Mouse (Mus musculus) intestine, postnatal 0 days (tissue): ENCODE results near the gene Defb19. TPM values are rescaled to one million over a fixed set of nuclear protein-coding genes. Genes with fewer than 3 reads are reported as not detected.

Source experiments
- ATAC-seq: fragments of 200-750 bp; cut with Nextera tagmentation; 2 replicates; pipeline ENCODE4 v1.8.0; 2017; ENCODE audit warnings: mild to moderate bottlenecking, moderate TSS enrichment, moderate library complexity
- H3K27ac ChIP-seq: fragments of 300-500 bp; sonication (generic); 2 replicates; pipeline ENCODE4 v1.5.1; 2014; ENCODE audit warnings: mild to moderate bottlenecking, low read depth, low read length, moderate library complexity
- H3K27me3 ChIP-seq: fragments of 300-500 bp; sonication (generic); replicated peaks from 2 replicates; pipeline ENCODE4 v1.6.1; 2014; ENCODE audit warnings: low read length, mixed read lengths; ENCODE audit not compliant: control insufficient read depth, insufficient read depth
- H3K36me3 ChIP-seq: fragments of 300-500 bp; sonication (generic); 2 replicates; pipeline ENCODE4 v1.6.1; 2014; ENCODE audit warnings: mild to moderate bottlenecking, moderate library complexity; ENCODE audit not compliant: control insufficient read depth, insufficient read depth
- H3K4me1 ChIP-seq: fragments of 300-500 bp; sonication (generic); replicated peaks from 2 replicates; pipeline ENCODE4 v1.6.1; 2014; ENCODE audit warnings: antibody characterized with exemption, low read length, mixed read lengths; ENCODE audit not compliant: control insufficient read depth, insufficient read depth
- H3K4me2 ChIP-seq: fragments of 300-500 bp; sonication (generic); replicated peaks from 2 replicates; pipeline ENCODE4 v1.6.1; 2014; ENCODE audit warnings: low read depth, mild to moderate bottlenecking, moderate library complexity
- H3K4me3 ChIP-seq: fragments of 300-500 bp; sonication (generic); 2 replicates; pipeline ENCODE4 v1.5.1; 2014; ENCODE audit warnings: low read depth, low read length
- H3K9ac ChIP-seq: fragments of 300-500 bp; sonication (generic); 2 replicates; pipeline ENCODE4 v1.6.1; 2014; ENCODE audit warnings: mild to moderate bottlenecking, low read depth, low read length
- H3K9me3 ChIP-seq: fragments of 300-500 bp; sonication (generic); 2 replicates; pipeline ENCODE4 v1.6.1; 2016; ENCODE audit warnings: mixed run types; ENCODE audit not compliant: control insufficient read depth
- CTCF ChIP-seq: sonication (generic); IDR thresholded peaks from 2 replicates; pipeline ENCODE4 v1.5.1; 2016; ENCODE audit warnings: low read depth, mild to moderate bottlenecking, control low read depth, antibody characterized with exemption, moderate library complexity
- WGBS: fragments of 180-500 bp; shearing (Covaris S2); extraction: QIAGEN DNeasy Blood & Tissue Kit; methylation state at CpG from one replicate; pipeline ENCODE4 v1.1.7; 2014; 5-methylcytosine and 5-hydroxymethylcytosine counted together
- polyA plus RNA-seq: library from polyadenylated mRNA; unstranded; fragments of >200 nt; fragmentation: Nextera tagmentation; extraction: Ambion mirVana; gene quantifications from 2 replicates; pipeline ENCODE4 v1.2.1, GENCODE M21; 2015

Defb19 gene
- polyA plus RNA-seq, 1 experiment from 2014 or later = 0.35 TPM

DNA sequence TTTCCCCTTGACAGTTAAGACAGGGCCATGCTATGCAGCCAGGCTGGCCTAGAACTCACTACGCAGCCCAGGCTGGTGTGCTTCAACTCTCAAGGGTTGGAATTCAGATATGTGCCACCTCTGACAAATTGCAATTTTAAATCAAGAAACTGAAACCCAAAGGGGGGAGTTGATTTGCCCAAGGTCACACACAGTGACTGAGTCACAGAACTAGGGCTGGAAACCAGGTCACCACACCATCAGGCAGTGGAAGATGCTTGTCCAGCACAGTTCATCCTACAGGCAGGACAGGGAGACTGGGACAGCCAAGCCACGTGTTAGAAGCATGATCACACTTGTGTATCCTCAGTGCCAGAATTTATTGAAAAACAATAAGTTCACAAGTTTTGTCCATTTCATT lies 44.5 kb upstream of the Defb19 start:
- no peaks in the 10 kb centered on the region for H3K36me3 ChIP-seq
- H3K27me3 ChIP-seq = peaks cover 24% of the 10 kb centered on the region
- TF ChIP-seq CTCF = no peak
- ATAC-seq = no peak
- no peak overlapping the region for H3K27ac ChIP-seq
- H3K9me3 ChIP-seq = no peaks in the 10 kb centered on the region
- no peak overlapping the region for H3K9ac ChIP-seq
- no peaks in the 10 kb centered on the region for H3K4me1 ChIP-seq
- no peak overlapping the region for H3K4me3 ChIP-seq
- 82% methylated on average over 2 of the region's 2 CpGs for WGBS
- no peak overlapping the region for H3K4me2 ChIP-seq

DNA sequence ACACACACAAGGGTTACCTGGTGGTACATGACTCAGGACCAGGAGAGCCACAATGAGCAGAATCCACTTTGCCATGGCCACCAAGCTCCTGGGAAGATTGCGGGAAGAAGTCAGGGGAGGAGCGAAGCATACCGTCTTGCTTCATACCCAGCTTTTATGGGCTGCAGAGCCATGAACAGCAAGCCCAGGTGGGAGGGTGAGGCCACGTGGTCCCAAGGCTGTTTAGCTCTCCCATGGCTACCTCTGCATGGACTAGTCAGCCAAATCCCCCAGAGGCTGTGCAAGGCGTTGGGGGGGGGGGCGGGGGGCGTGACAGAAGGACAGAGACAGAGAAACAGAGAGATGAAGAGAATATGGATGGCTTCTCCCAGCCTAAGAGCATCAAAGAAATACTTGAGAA lies 42.8 kb upstream of the Defb19 start, which contains the start of gene Defb25:
Gene Defb25 (minus strand): TSS at position 101 of the 400 bp plus-strand sequence.
- no peak for ATAC-seq
- WGBS = 79% methylated on average over 7 of the region's 7 CpGs
- Histone ChIP-seq H3K4me1 (no peaks in the 10 kb centered on the region), H3K27me3 (peaks cover 22% of the 10 kb centered on the region), H3K4me2 (no peak within 1 kb of the TSS), H3K9ac (no peak within 1 kb of the TSS), H3K4me3 (no peak within 1 kb of the TSS), H3K36me3 (no peaks in the 10 kb centered on the region), H3K27ac (no peak within 1 kb of the TSS), H3K9me3 (no peaks in the 10 kb centered on the region)
- TF ChIP-seq CTCF = no peak

DNA sequence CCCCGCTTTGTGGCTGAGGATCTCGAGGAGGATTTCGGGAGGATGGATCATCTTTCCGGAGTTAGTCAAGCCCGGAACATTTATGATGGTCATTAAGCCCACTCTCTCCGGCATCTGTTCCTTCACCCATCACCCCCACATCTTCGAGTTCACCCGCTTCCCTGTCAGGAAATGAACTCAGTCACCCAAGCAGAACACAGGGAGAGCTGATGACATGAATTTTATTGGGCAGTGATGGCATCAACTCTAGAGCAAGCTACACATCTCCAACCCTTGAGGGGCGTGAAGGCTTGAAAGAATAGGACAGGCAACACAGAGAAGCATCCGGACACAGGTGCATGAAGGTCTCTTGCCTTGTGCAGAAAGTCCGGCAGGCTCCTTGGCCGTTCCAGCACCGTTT lies 42.0 kb upstream of the Defb19 start:
- Histone ChIP-seq H3K4me2 (no peak overlapping the region), H3K36me3 (no peaks in the 10 kb centered on the region), H3K9me3 (no peaks in the 10 kb centered on the region), H3K4me3 (no peak overlapping the region), H3K27ac (no peak overlapping the region), H3K4me1 (no peaks in the 10 kb centered on the region), H3K27me3 (peaks cover 15% of the 10 kb centered on the region; the same call in 1 of the 2 replicates), H3K9ac (no peak overlapping the region)
- WGBS = 84% methylated on average over 13 of the region's 13 CpGs
- TF ChIP-seq CTCF = no peak
- no peak for ATAC-seq

DNA sequence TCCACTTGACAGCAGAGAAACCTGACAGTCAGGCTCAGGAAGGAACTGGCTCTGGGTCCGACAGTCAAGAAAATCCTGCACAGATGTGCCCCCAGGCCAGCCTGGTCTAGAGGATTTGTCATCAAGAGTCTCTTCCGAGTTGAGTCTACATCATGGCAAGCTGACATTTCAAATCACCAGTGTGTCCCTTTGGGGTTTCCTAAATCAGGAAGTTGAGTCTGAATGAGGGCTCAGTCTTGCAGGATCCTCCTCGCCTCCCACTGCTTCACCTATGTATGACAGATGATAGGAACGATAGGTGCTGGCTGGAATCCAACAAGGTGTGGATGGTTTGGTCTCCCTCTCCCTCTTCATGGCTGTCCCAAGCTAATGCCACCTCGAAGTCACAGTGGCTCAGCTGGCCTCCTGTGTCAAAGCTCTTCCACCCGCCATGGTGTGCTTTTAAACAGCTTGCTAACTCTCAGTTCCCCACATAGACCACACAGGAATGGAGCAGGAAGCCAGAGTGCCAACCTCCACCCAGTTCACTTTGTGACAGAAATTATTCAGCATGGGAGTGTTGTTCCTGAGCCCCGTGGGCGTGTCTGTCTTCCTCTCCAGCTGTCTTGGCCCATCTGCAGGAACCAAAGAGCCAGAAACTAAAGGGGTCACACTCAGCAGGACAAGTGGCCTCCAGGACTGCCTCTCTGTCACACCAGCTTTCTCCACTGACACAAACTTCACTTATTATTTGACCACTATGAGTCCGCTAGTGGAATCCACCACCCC lies 40.4 kb upstream of the Defb19 start:
- WGBS = 66% methylated on average over 9 of the region's 9 CpGs
- Histone ChIP-seq H3K9ac (no peak overlapping the region), H3K27ac (no peak overlapping the region)

DNA sequence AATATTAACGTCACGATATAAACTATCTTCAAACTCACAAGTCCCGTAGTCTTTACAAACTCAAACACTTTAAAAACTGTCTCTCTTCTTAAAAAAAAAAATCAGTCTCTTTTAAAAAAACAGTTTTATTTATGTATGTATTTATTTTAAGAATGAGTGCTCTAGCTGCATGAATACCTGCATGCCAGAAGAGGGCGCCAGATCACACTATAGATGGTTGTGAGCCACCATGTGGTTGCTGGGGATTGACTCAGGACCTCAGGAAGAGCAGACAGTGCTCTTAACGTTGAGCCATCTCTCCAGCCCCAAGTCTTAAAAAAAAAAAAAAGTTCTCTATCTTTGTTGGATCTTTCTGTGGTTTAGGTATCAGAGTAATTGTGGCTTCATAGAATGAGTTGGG lies 37.3 kb upstream of the Defb19 start:
- Histone ChIP-seq H3K36me3 (no peaks in the 10 kb centered on the region), H3K4me1 (no peaks in the 10 kb centered on the region), H3K27ac (no peak overlapping the region), H3K4me2 (no peak overlapping the region), H3K9me3 (no peaks in the 10 kb centered on the region), H3K4me3 (no peak overlapping the region), H3K27me3 (no peaks in the 10 kb centered on the region), H3K9ac (no peak overlapping the region)
- peak; percentile 59 for TF ChIP-seq CTCF
- 61% methylated on average over 5 of the region's 5 CpGs for WGBS
- ATAC-seq = no peak

More for the DNA sequence above, 40.4 kb upstream of the Defb19 start:
- Histone ChIP-seq H3K4me3 (no peak overlapping the region), H3K36me3 (no peaks in the 10 kb centered on the region), H3K27me3 (0 out of 2 replicates have a peak, but pooled peaks cover under 1% of the 10 kb centered on the region), H3K4me2 (no peak overlapping the region), H3K9me3 (no peaks in the 10 kb centered on the region), H3K4me1 (no peaks in the 10 kb centered on the region)
- no peak for ATAC-seq
- TF ChIP-seq CTCF = no peak

DNA sequence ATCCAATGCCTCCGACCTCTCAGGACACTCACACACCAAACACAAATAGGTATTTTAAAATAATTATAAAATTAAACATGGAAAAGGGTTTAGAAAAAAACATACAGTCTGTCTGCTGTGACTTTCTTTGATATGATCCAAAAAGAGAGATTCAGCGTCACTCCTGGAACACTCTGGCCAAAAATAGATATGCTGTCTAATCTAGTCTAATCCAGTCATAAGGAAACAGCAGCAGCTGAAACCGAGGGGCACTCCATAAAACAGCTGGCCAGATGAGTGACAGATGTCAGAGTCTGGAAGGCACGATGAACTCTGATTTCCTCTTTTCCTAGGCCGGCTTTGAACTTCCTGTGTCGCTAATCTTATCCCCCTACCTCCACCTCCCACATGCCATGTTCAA lies 36.4 kb upstream of the Defb19 start:
- WGBS = 70% methylated on average over 6 of the region's 6 CpGs
- no peak for TF ChIP-seq CTCF

More for the DNA sequence above, 36.4 kb upstream of the Defb19 start:
- Histone ChIP-seq H3K9me3 (no peaks in the 10 kb centered on the region), H3K36me3 (no peaks in the 10 kb centered on the region), H3K4me2 (no peak overlapping the region), H3K9ac (no peak overlapping the region), H3K27ac (no peak overlapping the region), H3K4me3 (no peak overlapping the region), H3K4me1 (no peaks in the 10 kb centered on the region), H3K27me3 (no peaks in the 10 kb centered on the region)
- no peak for ATAC-seq
